Mouse (Mus musculus): ENCODE data around the gene Clic6. TPM values are rescaled to one million over a fixed set of nuclear protein-coding genes. Genes with fewer than 3 reads are reported as not detected.

Clic6 gene
- total and polyA plus RNA-seq, 3 experiments, result not detected

DNA sequence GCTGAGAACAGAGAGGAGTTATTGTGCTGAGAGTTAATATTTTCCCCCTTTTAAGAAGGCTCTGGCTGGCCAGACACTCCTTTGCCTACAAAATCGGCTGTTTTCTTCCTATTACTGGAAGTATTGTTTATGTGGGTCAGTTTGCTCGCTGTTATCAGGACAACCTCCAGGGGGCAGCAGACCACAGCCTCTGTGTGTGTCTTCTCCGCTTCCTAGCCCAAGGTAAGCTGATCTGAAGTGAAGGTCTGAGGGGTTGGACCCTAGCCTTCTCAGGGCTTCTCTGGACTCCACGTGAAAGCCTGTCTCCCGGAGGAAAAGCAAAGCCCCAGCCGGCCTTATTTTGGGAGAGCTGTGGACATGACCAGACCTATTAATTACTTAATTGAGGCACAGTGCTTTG is 80.2 kb downstream of the Clic6 start:
- H3K4me1 ChIP-seq (ENCODE audit: control insufficient read depth in 1 of 2, insufficient read depth in 2 of 2, low read length in 2 of 2), result peaks cover 0 to 5% of the 10 kb centered on the region in 2 experiments; a peak in 1 of 4 replicates
- H3K27me3 ChIP-seq (ENCODE audit: control insufficient read depth in 1 of 2, insufficient read depth in 2 of 2, low read length in 2 of 2), result no peaks in the 10 kb centered on the region; a peak in 1 of 4 replicates
- no peak overlapping the region for H3K9ac ChIP-seq (ENCODE audit: control insufficient read depth, low read depth, low read length, poor library complexity, severe bottlenecking)
- H3K4me3 ChIP-seq (ENCODE audit: control insufficient read depth in 1 of 2, insufficient read depth in 1 of 2, low read depth in 2 of 2, low read length in 2 of 2), result no peak overlapping the region
- peak; percentile 94 for TF ChIP-seq ZC3H11A (IDR thresholded peaks at IDR 0.05; ENCODE audit: low read depth, low read length)
- TF ChIP-seq POLR2AphosphoS5 (IDR thresholded peaks at IDR 0.05; ENCODE audit: borderline replicate concordance, low read depth, low read length), result no peak
- TF ChIP-seq SMC3 (IDR thresholded peaks at IDR 0.05; ENCODE audit: low read depth, low read length), result peak; percentile 96
- TF ChIP-seq CTCF (IDR thresholded peaks at IDR 0.05 in 2 of 3, conservative IDR thresholded peaks at IDR 0.05 in 1 of 3; ENCODE audit: control insufficient read depth in 1 of 3, insufficient read depth in 1 of 3, low read depth in 2 of 3, low read length in 3 of 3, poor library complexity in 1 of 3, severe bottlenecking in 1 of 3), result peak; percentile 85 to 87 (median 86)
- peak; percentile 92 for TF ChIP-seq RAD21 (IDR thresholded peaks at IDR 0.05; ENCODE audit: low read depth, low read length)
- TF ChIP-seq RCOR1 (IDR thresholded peaks at IDR 0.05; ENCODE audit: low read depth, low read length), result no peak
- no peaks in the 10 kb centered on the region for H3K9me3 ChIP-seq (replicated peaks; ENCODE audit: insufficient read depth, low read length)
- no peaks in the 10 kb centered on the region for H3K79me2 ChIP-seq (ENCODE audit: control insufficient read depth, insufficient read depth, low read length, poor library complexity)
- H3K27ac ChIP-seq (ENCODE audit: control insufficient read depth, low read depth, low read length), result no peak overlapping the region
- peaks cover 0 to 3% of the 10 kb centered on the region in 2 experiments; a peak in 1 of 4 replicates for H3K36me3 ChIP-seq (ENCODE audit: control insufficient read depth in 1 of 2, insufficient read depth in 2 of 2, low read length in 2 of 2)
- DNase-seq (ENCODE audit: low read depth, low spot score), result peak; percentile 79

- Histone ChIP-seq H3K4me1 (ENCODE audit: control insufficient read depth in 1 of 2, insufficient read depth in 2 of 2, low read length in 2 of 2) (peaks cover 0 to 5% of the 10 kb centered on the region in 2 experiments; a peak in 1 of 4 replicates), H3K27me3 (ENCODE audit: control insufficient read depth in 1 of 2, insufficient read depth in 2 of 2, low read length in 2 of 2) (no peaks in the 10 kb centered on the region), H3K9ac (ENCODE audit: control insufficient read depth, low read depth, low read length, poor library complexity, severe bottlenecking) (no peak overlapping the region), H3K27ac (ENCODE audit: control insufficient read depth, low read depth, low read length) (no peak overlapping the region), H3K79me2 (ENCODE audit: control insufficient read depth, insufficient read depth, low read length, poor library complexity) (no peaks in the 10 kb centered on the region), H3K9me3 (replicated peaks; ENCODE audit: insufficient read depth, low read length) (no peaks in the 10 kb centered on the region), H3K4me3 (ENCODE audit: control insufficient read depth in 1 of 2, insufficient read depth in 1 of 2, low read depth in 2 of 2, low read length in 2 of 2) (no peak overlapping the region), H3K36me3 (ENCODE audit: control insufficient read depth in 1 of 2, insufficient read depth in 2 of 2, low read length in 2 of 2) (peaks cover 0 to 3% of the 10 kb centered on the region in 2 experiments; a peak in 1 of 4 replicates)
- DNase-seq (ENCODE audit: low read depth, low spot score), result peak; percentile 28
- TF ChIP-seq MAX (IDR thresholded peaks at IDR 0.05; ENCODE audit: low read length) (peak; percentile 35; the same call in 1 of the 2 replicates), MXI1 (IDR thresholded peaks at IDR 0.05; ENCODE audit: low read depth, low read length) (peak; percentile 52), BHLHE40 (IDR thresholded peaks at IDR 0.05; ENCODE audit: borderline replicate concordance, low read depth, low read length) (peak; percentile 49; the same call in 1 of the 2 replicates), MEF2A (IDR thresholded peaks at IDR 0.05; ENCODE audit: extremely low read depth, insufficient replicate concordance, low read depth, low read length, poor library complexity, severe bottlenecking) (no peak)
Observed at GRCm38 (mm10) chr16:92566146-92566545, 80.6 kb downstream of the Clic6 start.

DNA sequence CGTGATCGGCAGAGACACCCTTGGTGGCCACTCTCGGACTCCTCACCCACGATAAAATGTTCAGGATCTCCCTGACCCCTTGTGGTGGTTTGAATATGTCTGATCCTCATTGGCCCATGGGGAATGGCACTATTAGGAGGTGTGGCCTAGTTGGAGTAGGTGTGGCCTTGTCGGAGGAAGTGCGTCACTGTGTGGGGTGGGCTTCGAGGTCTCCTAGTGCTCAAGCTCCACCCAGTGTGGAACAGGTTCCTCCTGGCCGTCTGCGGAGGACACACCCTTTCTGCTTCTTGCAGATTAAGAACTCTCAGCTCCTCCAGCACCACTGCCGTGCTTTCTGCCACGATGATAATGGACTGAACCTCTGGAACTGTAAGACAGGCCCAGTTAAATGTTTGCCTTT is 85.7 kb downstream of the Clic6 start:
- TF ChIP-seq SIN3A (IDR thresholded peaks at IDR 0.05; ENCODE audit: low read length) (no peak), HCFC1 (IDR thresholded peaks at IDR 0.05; ENCODE audit: low read depth, low read length) (no peak), GABPA (IDR thresholded peaks at IDR 0.05; ENCODE audit: low read depth, low read length) (no peak), NELFE (IDR thresholded peaks at IDR 0.05; ENCODE audit: low read depth, low read length) (no peak), CTCF (IDR thresholded peaks at IDR 0.05 in 2 of 3, conservative IDR thresholded peaks at IDR 0.05 in 1 of 3; ENCODE audit: control insufficient read depth in 1 of 3, insufficient read depth in 1 of 3, low read depth in 2 of 3, low read length in 3 of 3, poor library complexity in 1 of 3, severe bottlenecking in 1 of 3) (no peak), ETS1 (IDR thresholded peaks at IDR 0.05; ENCODE audit: low read depth, low read length) (no peak), MYC (IDR thresholded peaks at IDR 0.05; ENCODE audit: low read depth, low read length) (no peak), ZNF384 (IDR thresholded peaks at IDR 0.05; ENCODE audit: low read depth, low read length) (no peak), BHLHE40 (IDR thresholded peaks at IDR 0.05; ENCODE audit: borderline replicate concordance, low read depth, low read length) (no peak), CHD1 (IDR thresholded peaks at IDR 0.05; ENCODE audit: low read depth, low read length) (no peak), EP300 (IDR thresholded peaks at IDR 0.05; ENCODE audit: low read depth in 1 of 2, low read length in 2 of 2) (no peak), KAT2A (conservative IDR thresholded peaks at IDR 0.05; ENCODE audit: low read depth, low read length) (no peak), POLR2A (IDR thresholded peaks at IDR 0.05; ENCODE audit: control insufficient read depth in 1 of 2, insufficient read depth in 1 of 2, low read depth in 1 of 2, low read length in 2 of 2, poor library complexity in 1 of 2) (no peak), ZKSCAN1 (IDR thresholded peaks at IDR 0.05; ENCODE audit: low read depth, low read length) (no peak), CHD2 (IDR thresholded peaks at IDR 0.05; ENCODE audit: low read length) (no peak), GATA1 (IDR thresholded peaks at IDR 0.05; ENCODE audit: low read depth, low read length) (no peak), ELF1 (IDR thresholded peaks at IDR 0.05; ENCODE audit: low read depth, low read length) (no peak), E2F4 (IDR thresholded peaks at IDR 0.05; ENCODE audit: borderline replicate concordance, low read depth, low read length) (no peak), ZC3H11A (IDR thresholded peaks at IDR 0.05; ENCODE audit: low read depth, low read length) (no peak), MEF2A (IDR thresholded peaks at IDR 0.05; ENCODE audit: extremely low read depth, insufficient replicate concordance, low read depth, low read length, poor library complexity, severe bottlenecking) (no peak)
- H3K27me3 ChIP-seq (ENCODE audit: control insufficient read depth in 1 of 2, insufficient read depth in 2 of 2, low read length in 2 of 2), result no peaks in the 10 kb centered on the region
- DNase-seq (ENCODE audit: low read depth, low spot score), result peak; percentile 57

More for the DNA sequence above, 85.7 kb downstream of the Clic6 start:
- Histone ChIP-seq H3K79me2 (ENCODE audit: control insufficient read depth, insufficient read depth, low read length, poor library complexity) (no peaks in the 10 kb centered on the region), H3K27ac (ENCODE audit: control insufficient read depth, low read depth, low read length) (no peak overlapping the region), H3K4me1 (ENCODE audit: control insufficient read depth in 1 of 2, insufficient read depth in 2 of 2, low read length in 2 of 2) (no peaks in the 10 kb centered on the region), H3K9me3 (replicated peaks; ENCODE audit: insufficient read depth, low read length) (no peaks in the 10 kb centered on the region), H3K4me3 (ENCODE audit: control insufficient read depth in 1 of 2, insufficient read depth in 1 of 2, low read depth in 2 of 2, low read length in 2 of 2) (no peak overlapping the region), H3K9ac (ENCODE audit: control insufficient read depth, low read depth, low read length, poor library complexity, severe bottlenecking) (no peak overlapping the region), H3K36me3 (ENCODE audit: control insufficient read depth in 1 of 2, insufficient read depth in 2 of 2, low read length in 2 of 2) (no peaks in the 10 kb centered on the region)
